Mouse (Mus musculus) ES-E14 (cell line): Measurements from ENCODE around the gene Kyat3.

Experiments used
- CHD2 ChIP-seq: IDR thresholded peaks from 2 replicates; pipeline ENCODE4 v1.6.1; 2014; ENCODE audit warnings: mild to moderate bottlenecking, low read depth, low read length, inconsistent platforms
- MAFK ChIP-seq: IDR thresholded peaks from 2 replicates; pipeline ENCODE4 v1.6.1; 2014; ENCODE audit warnings: mild to moderate bottlenecking, low read depth, low read length, inconsistent platforms; ENCODE audit not compliant: insufficient read depth
- ZNF384 ChIP-seq: IDR thresholded peaks from 2 replicates; pipeline ENCODE4 v1.6.1; 2012; ENCODE audit warnings: low read depth, low read length, inconsistent platforms

DNA sequence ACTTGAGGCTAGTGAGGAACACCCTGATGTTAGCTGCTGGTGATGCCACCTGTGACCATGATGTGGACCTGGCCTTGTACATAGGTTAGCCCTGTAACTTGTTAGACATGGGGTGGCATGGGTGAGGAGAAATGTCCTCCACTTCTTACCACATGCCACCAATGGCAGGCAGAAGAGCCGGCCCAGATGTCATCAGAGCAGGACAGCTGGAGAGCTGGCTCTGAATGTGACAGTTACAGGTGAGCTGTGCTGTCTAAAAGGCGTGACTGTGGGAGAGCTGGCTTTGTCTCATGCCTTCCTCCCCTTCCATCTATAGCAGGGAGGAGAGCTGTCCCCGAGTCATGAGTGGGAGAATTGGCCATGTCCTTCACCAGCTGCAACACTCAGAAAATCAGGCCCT lies 94.7 kb downstream of the Kyat3 start:
- no peak for TF ChIP-seq CHD2
- no peak for TF ChIP-seq ZNF384
- no peak for TF ChIP-seq MAFK
